Mouse (Mus musculus) intestine, embryonic 14.5 days (tissue): ENCODE results near the gene Top2a. TPM values are rescaled to one million over a fixed set of nuclear protein-coding genes. Genes with fewer than 3 reads are reported as not detected.

Source experiments
- ATAC-seq: fragments of 200-750 bp; cut with Nextera tagmentation; replicated peaks from 2 replicates; pipeline ENCODE4 v1.8.0; 2017; ENCODE audit warnings: low read depth, moderate number of reproducible peaks, moderate TSS enrichment, moderate library complexity; ENCODE audit not compliant: low FRiP score, low TSS enrichment
- DNase-seq: peaks from one replicate; pipeline ENCODE4 v3.0.0-alpha.2; 2018; ENCODE audit warnings: low spot score
- H3K27ac ChIP-seq: fragments of 300-500 bp; sonication (generic); 2 replicates; pipeline ENCODE4 v1.5.1; 2014; ENCODE audit warnings: low read depth, mild to moderate bottlenecking, control low read depth
- H3K27me3 ChIP-seq: fragments of 300-500 bp; sonication (generic); replicated peaks from 2 replicates; pipeline ENCODE4 v1.6.1; 2014; ENCODE audit warnings: low read length, control low read depth; ENCODE audit not compliant: control insufficient read depth, insufficient read depth
- H3K36me3 ChIP-seq: fragments of 300-500 bp; sonication (generic); 2 replicates; pipeline ENCODE4 v1.6.1; 2014; ENCODE audit warnings: low read length, control low read depth; ENCODE audit not compliant: control insufficient read depth, insufficient read depth
- H3K4me1 ChIP-seq: fragments of 300-500 bp; sonication (generic); replicated peaks from 2 replicates; pipeline ENCODE4 v1.6.1; 2014; ENCODE audit warnings: low read length, control low read depth, mixed read lengths; ENCODE audit not compliant: control insufficient read depth, insufficient read depth
- H3K4me2 ChIP-seq: fragments of 300-500 bp; sonication (generic); 2 replicates; pipeline ENCODE4 v1.6.1; 2014; ENCODE audit warnings: low read length
- H3K4me3 ChIP-seq: fragments of 300-500 bp; sonication (generic); 2 replicates; pipeline ENCODE4 v1.5.1; 2014; ENCODE audit warnings: low read depth, low read length, control low read depth, mixed read lengths
- H3K9ac ChIP-seq: fragments of 300-500 bp; sonication (generic); 2 replicates; pipeline ENCODE4 v1.6.1; 2014; ENCODE audit warnings: mild to moderate bottlenecking, low read length
- H3K9me3 ChIP-seq: fragments of 300-500 bp; sonication (generic); 2 replicates; pipeline ENCODE4 v1.6.1; 2016; ENCODE audit warnings: low read length, control low read depth; ENCODE audit not compliant: control insufficient read depth
- WGBS: fragments of 180-500 bp; shearing (Covaris S2); extraction: QIAGEN DNeasy Blood & Tissue Kit; methylation state at CpG from one replicate; pipeline ENCODE4 v1.1.7; 2014; 5-methylcytosine and 5-hydroxymethylcytosine counted together
- polyA plus RNA-seq: library from polyadenylated mRNA; unstranded; fragments of >200 nt; fragmentation: Nextera tagmentation; extraction: Ambion mirVana; gene quantifications from 2 replicates; pipeline ENCODE4 v1.2.1, GENCODE M21; 2014

Gene Top2a
- polyA plus RNA-seq, 1 experiment from 2014 or later, result 248 TPM

DNA sequence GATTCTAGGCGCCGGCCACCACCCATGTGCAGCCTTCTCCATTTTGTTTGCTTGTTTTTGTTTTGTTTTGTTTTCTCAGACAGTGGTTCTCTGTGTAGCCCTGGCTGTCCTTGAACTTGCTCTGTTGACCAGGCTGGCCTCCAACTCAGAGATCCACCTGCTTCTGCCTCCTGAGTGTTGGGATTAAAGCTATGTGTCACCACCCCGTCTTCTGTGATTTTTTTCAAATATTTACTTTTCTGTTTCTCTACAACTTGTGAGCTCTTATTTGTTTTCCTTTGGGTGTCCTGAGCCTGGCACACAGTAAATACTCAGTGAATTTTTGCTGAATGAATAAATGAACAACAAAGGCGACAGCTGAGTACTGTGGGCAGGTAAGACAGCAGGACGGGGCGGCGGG is 38.7 kb upstream of the Top2a start:
- Histone ChIP-seq H3K4me3 (no peak overlapping the region), H3K27me3 (no peaks in the 10 kb centered on the region), H3K4me2 (no peak overlapping the region), H3K9ac (no peak overlapping the region), H3K4me1 (peaks cover 10% of the 10 kb centered on the region; the same call in 1 of the 2 replicates), H3K36me3 (no peaks in the 10 kb centered on the region), H3K27ac (no peak overlapping the region), H3K9me3 (no peaks in the 10 kb centered on the region)
- 80% methylated on average over 7 of the region's 7 CpGs for WGBS
- DNase-seq (no peak), ATAC-seq (no peak)

GRCm38 (mm10) chr11:99060435-99060834 is 36.4 kb upstream of the Top2a start:
- H3K27ac ChIP-seq, result no peak overlapping the region
- ATAC-seq (no peak), DNase-seq (no peak)
- no peaks in the 10 kb centered on the region for H3K27me3 ChIP-seq
- no peaks in the 10 kb centered on the region for H3K9me3 ChIP-seq
- no peak overlapping the region for H3K4me2 ChIP-seq
- H3K9ac ChIP-seq, result no peak overlapping the region
- 79% methylated on average over 3 of the region's 3 CpGs for WGBS
- H3K36me3 ChIP-seq, result no peaks in the 10 kb centered on the region
- peaks cover 10% of the 10 kb centered on the region; the same call in 1 of the 2 replicates for H3K4me1 ChIP-seq
- no peak overlapping the region for H3K4me3 ChIP-seq

- Histone ChIP-seq H3K4me3 (no peak overlapping the region), H3K9ac (no peak overlapping the region), H3K4me2 (no peak overlapping the region), H3K36me3 (peaks cover 22% of the 10 kb centered on the region), H3K27ac (peak overlapping the region; percentile 20), H3K9me3 (no peaks in the 10 kb centered on the region), H3K4me1 (peaks cover 3% of the 10 kb centered on the region; the same call in 1 of the 2 replicates), H3K27me3 (no peaks in the 10 kb centered on the region)
- 18% methylated on average over 8 of the region's 8 CpGs for WGBS
- DNase-seq (no peak), ATAC-seq (no peak)
These were observed 31.8 kb upstream of the Top2a start for GRCm38 (mm10) chr11:99055571-99056452.

GRCm38 (mm10) chr11:99055143-99055542 is 31.2 kb upstream of the Top2a start:
- H3K4me3 ChIP-seq, result no peak overlapping the region
- peak overlapping the region; percentile 20; the same call in 1 of the 2 replicates for H3K27ac ChIP-seq
- WGBS, result 40% methylated on average over 4 of the region's 4 CpGs
- no peaks in the 10 kb centered on the region for H3K27me3 ChIP-seq
- no peak for ATAC-seq
- DNase-seq, result no peak
- H3K4me2 ChIP-seq, result no peak overlapping the region
- peaks cover 3% of the 10 kb centered on the region; the same call in 1 of the 2 replicates for H3K4me1 ChIP-seq
- H3K9me3 ChIP-seq, result no peaks in the 10 kb centered on the region
- H3K36me3 ChIP-seq, result peaks cover 28% of the 10 kb centered on the region
- H3K9ac ChIP-seq, result no peak overlapping the region

DNA sequence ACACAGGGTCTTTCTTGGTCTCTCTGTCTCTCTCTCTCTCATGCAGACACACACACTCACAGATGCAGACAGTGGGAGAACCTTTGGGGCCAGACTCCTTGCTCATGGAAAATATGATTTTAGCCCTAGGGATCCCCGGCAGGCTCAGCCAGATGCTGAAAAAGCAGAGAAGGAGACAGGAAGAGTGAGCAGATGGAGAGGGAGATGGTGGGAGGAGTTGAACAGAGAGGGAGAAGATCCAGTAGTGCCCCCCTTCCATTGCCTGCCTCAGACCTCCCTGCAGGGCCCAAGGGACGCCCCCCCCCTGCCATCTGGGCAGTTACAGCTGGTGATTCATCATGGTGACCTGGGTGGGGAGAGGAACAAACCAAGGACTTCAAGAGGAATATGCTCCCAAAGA is 23.7 kb upstream of the Top2a start:
- peak overlapping the region; percentile 85 for H3K27ac ChIP-seq

GRCm38 (mm10) chr11:99047120-99047519 is 23.1 kb upstream of the Top2a start:
- DNase-seq (no peak), ATAC-seq (peak; percentile 10; the same call in 1 of the 2 replicates)
- Histone ChIP-seq H3K4me2 (peak overlapping the region; percentile 44), H3K4me1 (peaks cover 46% of the 10 kb centered on the region), H3K4me3 (no peak overlapping the region), H3K27me3 (no peaks in the 10 kb centered on the region), H3K9me3 (no peaks in the 10 kb centered on the region), H3K27ac (peak overlapping the region; percentile 85), H3K9ac (no peak overlapping the region), H3K36me3 (peaks cover 61% of the 10 kb centered on the region)
- WGBS, result 33% methylated on average over 5 of the region's 5 CpGs

More for the DNA sequence above, 23.7 kb upstream of the Top2a start:
- Histone ChIP-seq H3K9ac (no peak overlapping the region), H3K27me3 (no peaks in the 10 kb centered on the region), H3K4me1 (peaks cover 46% of the 10 kb centered on the region), H3K9me3 (no peaks in the 10 kb centered on the region), H3K4me3 (no peak overlapping the region), H3K4me2 (peak overlapping the region; percentile 44), H3K36me3 (peaks cover 66% of the 10 kb centered on the region)
- WGBS, result 47% methylated on average over 2 of the region's 2 CpGs
- DNase-seq (no peak), ATAC-seq (0 out of 2 replicates have a peak, but pooled peaks have one; percentile 9)

- 45% methylated on average over 12 of the region's 12 CpGs for WGBS
- no peak for DNase-seq
- Histone ChIP-seq H3K36me3 (peaks cover 43% of the 10 kb centered on the region), H3K27ac (peak overlapping the region; percentile 17; the same call in 1 of the 2 replicates), H3K4me1 (peaks cover 49% of the 10 kb centered on the region), H3K4me3 (no peak overlapping the region), H3K9me3 (no peaks in the 10 kb centered on the region), H3K4me2 (peak overlapping the region; percentile 44), H3K9ac (no peak overlapping the region), H3K27me3 (no peaks in the 10 kb centered on the region)
- ATAC-seq, result no peak
These were observed 21.3 kb upstream of the Top2a start for GRCm38 (mm10) chr11:99045159-99045889.

GRCm38 (mm10) chr11:99044306-99044705 is 20.3 kb upstream of the Top2a start:
- H3K4me3 ChIP-seq, result no peak overlapping the region
- no peaks in the 10 kb centered on the region for H3K9me3 ChIP-seq
- ATAC-seq, result no peak
- peaks cover 51% of the 10 kb centered on the region for H3K4me1 ChIP-seq
- no peak for DNase-seq
- H3K27ac ChIP-seq, result no peak overlapping the region
- peak overlapping the region; percentile 44 for H3K4me2 ChIP-seq
- H3K36me3 ChIP-seq, result peaks cover 33% of the 10 kb centered on the region
- no peaks in the 10 kb centered on the region for H3K27me3 ChIP-seq
- H3K9ac ChIP-seq, result no peak overlapping the region
- 69% methylated on average over 5 of the region's 5 CpGs for WGBS
